Mouse (Mus musculus): Measurements from ENCODE around the gene Slc24a2. TPM values are rescaled to one million over a fixed set of nuclear protein-coding genes. Genes with fewer than 3 reads are reported as not detected.
A peak's percentile ranks its signal among the peaks of the same experiment; 100 is the strongest.

Slc24a2 gene
- total and polyA plus RNA-seq, 3 experiments = not detected

DNA sequence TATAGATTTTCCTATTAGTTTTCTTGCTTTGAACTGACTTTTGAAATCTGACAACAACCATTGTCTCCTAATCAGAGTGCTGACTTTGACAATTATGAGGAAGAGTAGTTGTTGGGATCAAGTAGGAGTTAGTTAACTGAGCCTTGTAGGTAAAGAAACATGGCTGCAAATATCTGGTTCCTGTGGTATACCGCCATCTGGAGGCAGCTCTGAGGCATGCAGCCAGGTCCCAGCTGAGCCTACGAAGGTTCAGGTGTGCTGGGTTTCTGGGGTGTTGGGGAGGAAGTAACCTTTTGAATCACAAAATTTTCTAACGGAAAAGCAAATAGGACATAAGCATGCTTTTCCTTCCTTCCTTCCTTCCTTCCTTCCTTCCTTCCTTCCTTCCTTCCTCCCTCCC is 237.8 kb downstream of the Slc24a2 start:
- no peak overlapping the region for H3K4me3 ChIP-seq (ENCODE audit: control insufficient read depth in 1 of 2, insufficient read depth in 1 of 2, low read depth in 2 of 2, low read length in 2 of 2)
- no peaks in the 10 kb centered on the region for H3K27me3 ChIP-seq (ENCODE audit: control insufficient read depth in 1 of 2, insufficient read depth in 2 of 2, low read length in 2 of 2)
- H3K9ac ChIP-seq (ENCODE audit: control insufficient read depth, low read depth, low read length, poor library complexity, severe bottlenecking) = no peak overlapping the region
- no peaks in the 10 kb centered on the region for H3K36me3 ChIP-seq (ENCODE audit: control insufficient read depth in 1 of 2, insufficient read depth in 2 of 2, low read length in 2 of 2)
- H3K27ac ChIP-seq (ENCODE audit: control insufficient read depth, low read depth, low read length) = no peak overlapping the region
- no peaks in the 10 kb centered on the region for H3K9me3 ChIP-seq (replicated peaks; ENCODE audit: insufficient read depth, low read length)
- TF ChIP-seq CTCF (IDR thresholded peaks at IDR 0.05 in 2 of 3, conservative IDR thresholded peaks at IDR 0.05 in 1 of 3; ENCODE audit: control insufficient read depth in 1 of 3, insufficient read depth in 1 of 3, low read depth in 2 of 3, low read length in 3 of 3, poor library complexity in 1 of 3, severe bottlenecking in 1 of 3) = peak; percentile 33 to 60 (median 45)
- no peak for TF ChIP-seq MAFK (IDR thresholded peaks at IDR 0.05; ENCODE audit: borderline replicate concordance, low read depth, low read length)
- peak; percentile 24; the same call in 1 of the 2 replicates for TF ChIP-seq SMC3 (IDR thresholded peaks at IDR 0.05; ENCODE audit: low read depth, low read length)
- no peak for TF ChIP-seq POLR2A (IDR thresholded peaks at IDR 0.05; ENCODE audit: control insufficient read depth in 1 of 2, insufficient read depth in 1 of 2, low read depth in 1 of 2, low read length in 2 of 2, poor library complexity in 1 of 2)
- peak; percentile 2 for TF ChIP-seq RAD21 (IDR thresholded peaks at IDR 0.05; ENCODE audit: low read depth, low read length)
- no peak for TF ChIP-seq HCFC1 (IDR thresholded peaks at IDR 0.05; ENCODE audit: low read depth, low read length)
- no peaks in the 10 kb centered on the region for H3K79me2 ChIP-seq (ENCODE audit: control insufficient read depth, insufficient read depth, low read length, poor library complexity)
- H3K4me1 ChIP-seq (ENCODE audit: control insufficient read depth in 1 of 2, insufficient read depth in 2 of 2, low read length in 2 of 2) = no peaks in the 10 kb centered on the region
- DNase-seq (ENCODE audit: low read depth, low spot score) = peak; percentile 10

- no peaks in the 10 kb centered on the region for H3K4me1 ChIP-seq (ENCODE audit: control insufficient read depth in 1 of 2, insufficient read depth in 2 of 2, low read length in 2 of 2)
- no peaks in the 10 kb centered on the region for H3K79me2 ChIP-seq (ENCODE audit: control insufficient read depth, insufficient read depth, low read length, poor library complexity)
- H3K27me3 ChIP-seq (ENCODE audit: control insufficient read depth in 1 of 2, insufficient read depth in 2 of 2, low read length in 2 of 2) = no peaks in the 10 kb centered on the region
- no peak overlapping the region for H3K4me3 ChIP-seq (ENCODE audit: control insufficient read depth in 1 of 2, insufficient read depth in 1 of 2, low read depth in 2 of 2, low read length in 2 of 2)
- TF ChIP-seq RAD21 (IDR thresholded peaks at IDR 0.05; ENCODE audit: low read depth, low read length) = no peak
- TF ChIP-seq MAFK (IDR thresholded peaks at IDR 0.05; ENCODE audit: borderline replicate concordance, low read depth, low read length) = no peak
- no peak for TF ChIP-seq GABPA (IDR thresholded peaks at IDR 0.05; ENCODE audit: low read depth, low read length)
- TF ChIP-seq E2F4 (IDR thresholded peaks at IDR 0.05; ENCODE audit: borderline replicate concordance, low read depth, low read length) = no peak
- no peak for TF ChIP-seq ELF1 (IDR thresholded peaks at IDR 0.05; ENCODE audit: low read depth, low read length)
- no peak for TF ChIP-seq CTCF (IDR thresholded peaks at IDR 0.05 in 2 of 3, conservative IDR thresholded peaks at IDR 0.05 in 1 of 3; ENCODE audit: control insufficient read depth in 1 of 3, insufficient read depth in 1 of 3, low read depth in 2 of 3, low read length in 3 of 3, poor library complexity in 1 of 3, severe bottlenecking in 1 of 3)
- TF ChIP-seq JUND (IDR thresholded peaks at IDR 0.05; ENCODE audit: low read depth, low read length) = no peak
- TF ChIP-seq USF2 (IDR thresholded peaks at IDR 0.05; ENCODE audit: borderline replicate concordance in 1 of 2, insufficient read depth in 1 of 2, low read depth in 1 of 2, low read length in 2 of 2) = no peak
- TF ChIP-seq MYB (IDR thresholded peaks at IDR 0.05; ENCODE audit: low read depth, low read length) = no peak
- no peak for TF ChIP-seq EP300 (IDR thresholded peaks at IDR 0.05; ENCODE audit: low read depth in 1 of 2, low read length in 2 of 2)
- no peak for TF ChIP-seq GATA1 (IDR thresholded peaks at IDR 0.05; ENCODE audit: low read depth, low read length)
- H3K9ac ChIP-seq (ENCODE audit: control insufficient read depth, low read depth, low read length, poor library complexity, severe bottlenecking) = no peak overlapping the region
- no peak overlapping the region for H3K27ac ChIP-seq (ENCODE audit: control insufficient read depth, low read depth, low read length)
- DNase-seq (ENCODE audit: low read depth, low spot score) = no peak
- no peaks in the 10 kb centered on the region for H3K9me3 ChIP-seq (replicated peaks; ENCODE audit: insufficient read depth, low read length)
- H3K36me3 ChIP-seq (ENCODE audit: control insufficient read depth in 1 of 2, insufficient read depth in 2 of 2, low read length in 2 of 2) = no peaks in the 10 kb centered on the region
Measured at GRCm38 (mm10) chr4:86989301-86989700, 241.0 kb downstream of the Slc24a2 start.

DNA sequence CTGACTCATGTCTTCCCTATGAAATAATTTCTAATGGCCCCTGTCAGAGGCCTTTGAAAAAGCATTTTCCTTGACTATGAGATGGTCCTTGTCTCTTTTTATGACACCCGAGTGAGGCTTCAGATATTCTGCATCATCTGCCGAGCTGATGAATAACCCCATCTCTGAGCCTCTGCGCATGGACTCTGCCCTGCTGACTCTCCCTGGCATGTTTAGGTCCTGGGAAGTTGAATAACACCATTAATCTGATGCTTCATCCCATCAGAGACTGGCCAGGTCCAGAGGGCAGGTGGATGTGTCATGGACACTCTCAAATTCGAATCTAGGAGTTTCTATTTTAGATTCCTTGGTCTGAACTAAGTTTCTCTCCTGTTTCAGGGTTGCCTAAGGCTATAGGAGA is 242.4 kb downstream of the Slc24a2 start:
- Histone ChIP-seq H3K9ac (ENCODE audit: control insufficient read depth, low read depth, low read length, poor library complexity, severe bottlenecking) (no peak overlapping the region), H3K36me3 (ENCODE audit: control insufficient read depth in 1 of 2, insufficient read depth in 2 of 2, low read length in 2 of 2) (no peaks in the 10 kb centered on the region), H3K27me3 (ENCODE audit: control insufficient read depth in 1 of 2, insufficient read depth in 2 of 2, low read length in 2 of 2) (no peaks in the 10 kb centered on the region), H3K27ac (ENCODE audit: control insufficient read depth, low read depth, low read length) (no peak overlapping the region), H3K4me3 (ENCODE audit: control insufficient read depth in 1 of 2, insufficient read depth in 1 of 2, low read depth in 2 of 2, low read length in 2 of 2) (no peak overlapping the region), H3K9me3 (replicated peaks; ENCODE audit: insufficient read depth, low read length) (no peaks in the 10 kb centered on the region), H3K4me1 (ENCODE audit: control insufficient read depth in 1 of 2, insufficient read depth in 2 of 2, low read length in 2 of 2) (no peaks in the 10 kb centered on the region), H3K79me2 (ENCODE audit: control insufficient read depth, insufficient read depth, low read length, poor library complexity) (no peaks in the 10 kb centered on the region)
- TF ChIP-seq MEF2A (IDR thresholded peaks at IDR 0.05; ENCODE audit: extremely low read depth, insufficient replicate concordance, low read depth, low read length, poor library complexity, severe bottlenecking) (no peak), USF2 (IDR thresholded peaks at IDR 0.05; ENCODE audit: borderline replicate concordance in 1 of 2, insufficient read depth in 1 of 2, low read depth in 1 of 2, low read length in 2 of 2) (no peak), NELFE (IDR thresholded peaks at IDR 0.05; ENCODE audit: low read depth, low read length) (no peak), CHD2 (IDR thresholded peaks at IDR 0.05; ENCODE audit: low read length) (no peak)
- no peak for DNase-seq (ENCODE audit: low read depth, low spot score)

Measured in MEL (cell line).